Mouse (Mus musculus): ENCODE data around the gene Sdhb. TPM values are rescaled to one million over a fixed set of nuclear protein-coding genes. Genes with fewer than 3 reads are reported as not detected.

The Sdhb gene
- polyA plus RNA-seq (2015; fragmentation: Nextera tagmentation; extraction: Ambion mirVana) = 490 and 530 TPM in 2 replicates

- peak within 1 kb of the TSS; percentile 81 for H3K4me2 ChIP-seq (ENCODE audit: low read length)
- no peaks in the 10 kb centered on the region for H3K27me3 ChIP-seq (replicated peaks; ENCODE audit: control insufficient read depth, insufficient read depth, low read length)
These were observed at the start of gene Sdhb for GRCm38 (mm10) chr4:140960781-140961466. Sdhb (plus strand) TSS chr4:140961203.

DNA sequence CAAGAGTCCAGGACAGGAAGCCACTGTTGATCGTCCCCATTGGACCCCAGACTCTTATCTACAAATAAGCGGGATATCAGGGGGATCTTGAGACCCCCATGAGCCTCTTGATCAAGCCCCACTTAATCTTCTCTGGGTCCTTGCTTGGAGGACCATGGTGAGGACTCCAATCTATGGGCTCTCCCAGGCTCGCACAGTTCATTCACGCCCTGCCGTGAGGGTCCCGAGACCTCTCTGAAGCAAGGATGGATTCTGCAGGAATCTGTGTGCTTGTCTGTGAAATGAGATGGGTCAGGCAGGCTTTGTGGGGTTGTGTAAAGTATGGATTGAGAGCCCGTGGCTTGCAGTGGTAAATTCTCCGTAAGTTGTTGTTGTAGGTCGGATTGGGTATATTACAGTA is 49.6 kb upstream of the Sdhb start:
- no peak overlapping the region for H3K27ac ChIP-seq (ENCODE audit: low read depth, low read length)
- no peaks in the 10 kb centered on the region for H3K9me3 ChIP-seq (ENCODE audit: control insufficient read depth, low read length)
- ATAC-seq = no peak
- no peaks in the 10 kb centered on the region for H3K36me3 ChIP-seq (ENCODE audit: control insufficient read depth, insufficient read depth, low read length)
- no peak overlapping the region for H3K9ac ChIP-seq (ENCODE audit: low read depth, low read length)
- H3K4me3 ChIP-seq (ENCODE audit: low read length) = no peak overlapping the region
- WGBS = 94% methylated on average over 9 of the region's 9 CpGs
- no peak overlapping the region for H3K4me2 ChIP-seq (ENCODE audit: low read length)
- peaks cover under 1% of the 10 kb centered on the region; the same call in 1 of the 2 replicates for H3K4me1 ChIP-seq (ENCODE audit: control insufficient read depth, insufficient read depth, low read depth, low read length)
- H3K27me3 ChIP-seq (replicated peaks; ENCODE audit: control insufficient read depth, insufficient read depth, low read length) = peaks cover 7% of the 10 kb centered on the region; the same call in 1 of the 2 replicates

More at GRCm38 (mm10) chr4:140960781-140961466, at the start of gene Sdhb:
- Histone ChIP-seq H3K4me1 (ENCODE audit: control insufficient read depth, insufficient read depth, low read depth, low read length) (peaks cover 32% of the 10 kb centered on the region), H3K36me3 (ENCODE audit: control insufficient read depth, insufficient read depth, low read length) (no peaks in the 10 kb centered on the region), H3K9ac (ENCODE audit: low read depth, low read length) (peak within 1 kb of the TSS; percentile 98), H3K4me3 (ENCODE audit: low read length) (peak within 1 kb of the TSS; percentile 84), H3K9me3 (ENCODE audit: control insufficient read depth, low read length) (no peaks in the 10 kb centered on the region), H3K27ac (ENCODE audit: low read depth, low read length) (peak within 1 kb of the TSS; percentile 90)
- ATAC-seq = peak; percentile 95
- 2% methylated on average over 37 of the region's 37 CpGs for WGBS

DNA sequence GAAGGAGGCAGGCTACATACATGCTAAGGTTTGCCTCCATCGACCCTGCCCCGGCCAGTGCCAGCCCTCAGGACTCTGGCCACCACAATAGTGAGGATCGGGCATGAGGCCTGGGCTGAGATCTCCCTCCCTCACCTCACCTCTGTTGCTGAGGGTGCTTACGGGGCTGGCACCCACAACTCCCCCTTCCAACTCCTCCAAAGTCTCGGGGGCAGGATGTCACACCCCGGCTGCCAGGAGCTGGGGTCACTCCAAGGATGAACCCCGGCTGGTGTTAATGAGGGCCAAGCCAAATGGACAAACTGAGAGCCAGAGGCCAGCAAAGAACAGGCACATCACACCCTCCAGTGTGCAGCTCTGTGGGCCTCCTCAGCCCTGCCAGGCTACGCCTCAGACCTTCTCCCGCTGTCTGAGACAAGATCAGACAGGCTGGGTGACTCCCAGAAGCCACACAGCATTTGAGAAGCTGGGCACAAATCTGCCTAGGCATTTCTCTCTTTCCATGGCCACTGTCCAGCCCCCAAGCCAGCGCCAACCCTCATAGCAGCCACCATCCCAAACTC is 48.7 kb upstream of the Sdhb start:
- Histone ChIP-seq H3K9ac (ENCODE audit: low read depth, low read length) (no peak overlapping the region), H3K27me3 (replicated peaks; ENCODE audit: control insufficient read depth, insufficient read depth, low read length) (0 out of 2 replicates have a peak, but pooled peaks cover 3% of the 10 kb centered on the region), H3K27ac (ENCODE audit: low read depth, low read length) (no peak overlapping the region), H3K9me3 (ENCODE audit: control insufficient read depth, low read length) (no peaks in the 10 kb centered on the region), H3K4me1 (ENCODE audit: control insufficient read depth, insufficient read depth, low read depth, low read length) (no peaks in the 10 kb centered on the region; the same call in 1 of the 2 replicates), H3K4me2 (ENCODE audit: low read length) (no peak overlapping the region), H3K4me3 (ENCODE audit: low read length) (no peak overlapping the region), H3K36me3 (ENCODE audit: control insufficient read depth, insufficient read depth, low read length) (no peaks in the 10 kb centered on the region)
- WGBS = 93% methylated on average over 10 of the region's 10 CpGs
- ATAC-seq = no peak

DNA sequence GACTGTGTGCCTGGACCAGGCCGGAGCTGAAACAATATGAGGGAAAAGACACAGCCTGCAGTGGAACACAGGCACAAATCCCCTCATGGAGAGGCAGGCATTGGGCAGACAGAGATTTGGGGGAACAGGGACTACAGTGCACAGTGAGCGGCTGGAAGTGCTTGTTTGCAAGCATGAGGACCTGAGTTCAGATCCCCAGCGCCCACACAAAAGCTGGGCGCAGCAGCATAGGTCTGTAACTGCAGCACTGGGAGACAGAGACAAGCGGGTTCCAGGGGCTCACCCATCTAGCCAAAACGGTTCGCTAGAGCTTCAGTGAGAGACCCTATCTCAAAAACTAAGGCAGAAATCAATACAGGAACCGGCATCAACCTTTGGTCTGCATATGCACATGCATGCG is 47.4 kb upstream of the Sdhb start:
- no peak for ATAC-seq
- Histone ChIP-seq H3K27ac (ENCODE audit: low read depth, low read length) (no peak overlapping the region), H3K4me3 (ENCODE audit: low read length) (no peak overlapping the region), H3K4me1 (ENCODE audit: control insufficient read depth, insufficient read depth, low read depth, low read length) (no peaks in the 10 kb centered on the region; the same call in 1 of the 2 replicates), H3K36me3 (ENCODE audit: control insufficient read depth, insufficient read depth, low read length) (no peaks in the 10 kb centered on the region), H3K9me3 (ENCODE audit: control insufficient read depth, low read length) (no peaks in the 10 kb centered on the region), H3K9ac (ENCODE audit: low read depth, low read length) (no peak overlapping the region), H3K4me2 (ENCODE audit: low read length) (no peak overlapping the region), H3K27me3 (replicated peaks; ENCODE audit: control insufficient read depth, insufficient read depth, low read length) (no peaks in the 10 kb centered on the region)
- WGBS = 95% methylated on average over 9 of the region's 9 CpGs

- 46% methylated on average over 6 of the region's 6 CpGs for WGBS
- Histone ChIP-seq H3K4me2 (ENCODE audit: low read length) (no peak overlapping the region), H3K9ac (ENCODE audit: low read depth, low read length) (no peak overlapping the region), H3K4me1 (ENCODE audit: control insufficient read depth, insufficient read depth, low read depth, low read length) (no peaks in the 10 kb centered on the region; the same call in 1 of the 2 replicates), H3K27me3 (replicated peaks; ENCODE audit: control insufficient read depth, insufficient read depth, low read length) (no peaks in the 10 kb centered on the region), H3K9me3 (ENCODE audit: control insufficient read depth, low read length) (no peaks in the 10 kb centered on the region), H3K36me3 (ENCODE audit: control insufficient read depth, insufficient read depth, low read length) (no peaks in the 10 kb centered on the region), H3K27ac (ENCODE audit: low read depth, low read length) (no peak overlapping the region), H3K4me3 (ENCODE audit: low read length) (no peak overlapping the region)
- ATAC-seq = peak; percentile 64
These were observed 46.3 kb upstream of the Sdhb start for GRCm38 (mm10) chr4:140914731-140915131.

DNA sequence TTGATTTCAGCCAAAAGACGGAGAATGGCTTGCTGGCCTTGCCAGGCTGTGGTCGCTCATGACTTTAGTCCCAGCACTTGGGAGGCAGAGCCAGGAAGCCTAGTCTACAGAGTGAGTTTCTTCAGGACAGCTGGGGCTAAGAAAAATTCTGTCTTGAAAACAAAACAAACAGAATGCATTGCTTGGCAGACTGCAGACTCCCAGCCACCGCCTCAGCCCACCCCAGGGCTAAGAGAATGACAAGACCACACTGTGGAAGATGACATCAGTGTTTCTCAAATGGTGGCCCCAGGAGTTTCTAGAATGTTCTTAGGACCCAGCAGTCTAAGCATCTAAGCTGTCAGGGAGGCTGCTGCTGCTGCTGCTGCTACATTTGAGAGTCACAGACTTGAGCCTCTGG is 45.8 kb upstream of the Sdhb start:
- H3K4me3 ChIP-seq (ENCODE audit: low read length) = no peak overlapping the region
- H3K4me2 ChIP-seq (ENCODE audit: low read length) = no peak overlapping the region
- H3K4me1 ChIP-seq (ENCODE audit: control insufficient read depth, insufficient read depth, low read depth, low read length) = no peaks in the 10 kb centered on the region; the same call in 1 of the 2 replicates
- 83% methylated on average over 3 of the region's 3 CpGs for WGBS
- H3K27me3 ChIP-seq (replicated peaks; ENCODE audit: control insufficient read depth, insufficient read depth, low read length) = no peaks in the 10 kb centered on the region
- H3K9ac ChIP-seq (ENCODE audit: low read depth, low read length) = no peak overlapping the region
- no peak for ATAC-seq
- H3K27ac ChIP-seq (ENCODE audit: low read depth, low read length) = no peak overlapping the region; the same call in 1 of the 2 replicates
- H3K36me3 ChIP-seq (ENCODE audit: control insufficient read depth, insufficient read depth, low read length) = no peaks in the 10 kb centered on the region
- no peaks in the 10 kb centered on the region for H3K9me3 ChIP-seq (ENCODE audit: control insufficient read depth, low read length)

DNA sequence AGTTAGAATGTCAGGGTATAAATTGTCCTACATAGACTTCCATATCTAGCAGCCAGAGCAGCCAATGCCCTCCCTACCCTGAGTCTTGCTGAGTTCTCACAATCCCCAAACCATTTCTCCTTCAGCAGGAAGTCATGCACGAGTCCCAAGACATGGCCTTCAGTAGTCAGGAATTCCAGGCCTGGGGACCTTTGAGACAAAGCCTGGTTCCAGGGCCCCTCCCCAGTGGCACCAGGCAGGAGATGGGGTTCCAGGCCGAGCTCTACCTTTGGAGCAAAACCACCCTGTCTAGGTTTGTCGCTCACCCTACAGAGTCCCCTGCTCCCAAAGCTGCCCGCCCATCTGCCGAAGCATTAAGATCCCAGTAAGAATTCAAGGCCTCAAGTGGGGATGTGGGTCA is 44.7 kb upstream of the Sdhb start:
- no peak for ATAC-seq
- no peaks in the 10 kb centered on the region for H3K36me3 ChIP-seq (ENCODE audit: control insufficient read depth, insufficient read depth, low read length)
- no peaks in the 10 kb centered on the region for H3K27me3 ChIP-seq (replicated peaks; ENCODE audit: control insufficient read depth, insufficient read depth, low read length)
- H3K27ac ChIP-seq (ENCODE audit: low read depth, low read length) = no peak overlapping the region
- H3K4me3 ChIP-seq (ENCODE audit: low read length) = no peak overlapping the region
- WGBS = 92% methylated on average over 5 of the region's 5 CpGs
- no peaks in the 10 kb centered on the region for H3K4me1 ChIP-seq (ENCODE audit: control insufficient read depth, insufficient read depth, low read depth, low read length)
- no peak overlapping the region for H3K4me2 ChIP-seq (ENCODE audit: low read length)
- H3K9ac ChIP-seq (ENCODE audit: low read depth, low read length) = no peak overlapping the region
- no peaks in the 10 kb centered on the region for H3K9me3 ChIP-seq (ENCODE audit: control insufficient read depth, low read length)

GRCm38 (mm10) chr4:140917451-140917850 is 43.6 kb upstream of the Sdhb start:
- no peak for ATAC-seq
- Histone ChIP-seq H3K4me2 (ENCODE audit: low read length) (no peak overlapping the region), H3K9me3 (ENCODE audit: control insufficient read depth, low read length) (no peaks in the 10 kb centered on the region), H3K36me3 (ENCODE audit: control insufficient read depth, insufficient read depth, low read length) (no peaks in the 10 kb centered on the region), H3K4me1 (ENCODE audit: control insufficient read depth, insufficient read depth, low read depth, low read length) (no peaks in the 10 kb centered on the region), H3K27ac (ENCODE audit: low read depth, low read length) (no peak overlapping the region), H3K4me3 (ENCODE audit: low read length) (no peak overlapping the region), H3K9ac (ENCODE audit: low read depth, low read length) (no peak overlapping the region), H3K27me3 (replicated peaks; ENCODE audit: control insufficient read depth, insufficient read depth, low read length) (no peaks in the 10 kb centered on the region)
- WGBS = 88% methylated on average over 9 of the region's 9 CpGs

GRCm38 (mm10) chr4:140919974-140920836 is 40.8 kb upstream of the Sdhb start:
- Histone ChIP-seq H3K27ac (ENCODE audit: low read depth, low read length) (no peak overlapping the region), H3K4me2 (ENCODE audit: low read length) (no peak overlapping the region), H3K4me1 (ENCODE audit: control insufficient read depth, insufficient read depth, low read depth, low read length) (no peaks in the 10 kb centered on the region), H3K9me3 (ENCODE audit: control insufficient read depth, low read length) (no peaks in the 10 kb centered on the region), H3K4me3 (ENCODE audit: low read length) (no peak overlapping the region), H3K27me3 (replicated peaks; ENCODE audit: control insufficient read depth, insufficient read depth, low read length) (no peaks in the 10 kb centered on the region), H3K9ac (ENCODE audit: low read depth, low read length) (no peak overlapping the region), H3K36me3 (ENCODE audit: control insufficient read depth, insufficient read depth, low read length) (no peaks in the 10 kb centered on the region)
- 64% methylated on average over 11 of the region's 11 CpGs for WGBS
- ATAC-seq = no peak

All from hindbrain, embryonic 16.5 days (tissue).